In genomic region chr9:16093047-16093668, GRCm38 (mm10) we compare ENCODE assay signal across 22 mouse cellular contexts.
A peak's percentile ranks its signal among the peaks of the same experiment; 100 is the strongest.
DNase-seq lines count a peak whose midpoint lies in the region; ATAC-seq lines count a peak whose summit lies in the region.
"Had no signal": no experiment of that assay in that cellular context is flagged by ENCODE, and none has a peak within 500 bp of the region (broad histone marks: within the 10 kb centered on the region; RNA-seq: fewer than 3 reads in every experiment).

No protein-coding gene starts in this region.

- WGBS in hindbrain, embryonic 15.5 days = 49% methylated on average over 8 of the region's 8 CpGs
- 80% methylated on average over 8 of the region's 8 CpGs for WGBS in hindbrain, embryonic 10.5 days
- 51% methylated on average over 8 of the region's 8 CpGs for WGBS in forebrain, embryonic 14.5 days
- WGBS in midbrain, embryonic 15.5 days = 45% methylated on average over 8 of the region's 8 CpGs

- H3K27me3 ChIP-seq in hindbrain, embryonic 15.5 days = no peaks in the 10 kb centered on the region
- peaks cover 6% of the 10 kb centered on the region for H3K27me3 ChIP-seq in hindbrain, embryonic 10.5 days (ENCODE audit: insufficient read depth, poor library complexity, severe bottlenecking)
- H3K27me3 ChIP-seq in forebrain, embryonic 14.5 days (replicated peaks; ENCODE audit: control insufficient read depth, insufficient read depth, low read length) = no peaks in the 10 kb centered on the region
- no peaks in the 10 kb centered on the region for H3K27me3 ChIP-seq in midbrain, embryonic 15.5 days (replicated peaks)
- H3K27me3 ChIP-seq: CH12.LX; liver, embryonic 13.5 days had no signal

- H3K4me1 ChIP-seq in hindbrain, embryonic 15.5 days (replicated peaks) = peaks cover 18% of the 10 kb centered on the region
- peaks cover 29% of the 10 kb centered on the region for H3K4me1 ChIP-seq in hindbrain, embryonic 10.5 days (replicated peaks)
- H3K4me1 ChIP-seq in forebrain, embryonic 14.5 days (ENCODE audit: control insufficient read depth, insufficient read depth, low read length) = peaks cover 15% of the 10 kb centered on the region
- peaks cover 14% of the 10 kb centered on the region for H3K4me1 ChIP-seq in midbrain, embryonic 15.5 days
- H3K4me1 ChIP-seq: liver, embryonic 13.5 days had no signal

- no peak for DNase-seq in hindbrain, embryonic 10.5 days (ENCODE audit: low spot score)
- peak; percentile 35 for DNase-seq in brain, adult 2 months (ENCODE audit: low read depth, low spot score)
- DNase-seq in forebrain, embryonic 14.5 days (ENCODE audit: low spot score) = peak; percentile 68
- DNase-seq in ovary, adult 18-20 months (ENCODE audit: low spot score) = no peak
- no peak for DNase-seq in testis, postnatal 10 days (ENCODE audit: low spot score)
- DNase-seq: B cell, adult 2 months; cerebellum, adult 18-20 months; cerebellum, postnatal 14 days; gastrocnemius, postnatal 36 days; kidney, adult 18-20 months; liver, embryonic 13.5 days; lung, adult 2 months; lung, postnatal 14 days; thymus, adult 2 months; thymus, postnatal 4 days had no signal

- H3K36me3 ChIP-seq in hindbrain, embryonic 15.5 days = no peaks in the 10 kb centered on the region
- H3K36me3 ChIP-seq in hindbrain, embryonic 10.5 days = no peaks in the 10 kb centered on the region
- no peaks in the 10 kb centered on the region for H3K36me3 ChIP-seq in forebrain, embryonic 14.5 days (ENCODE audit: control insufficient read depth, insufficient read depth, low read length)
- no peaks in the 10 kb centered on the region for H3K36me3 ChIP-seq in midbrain, embryonic 15.5 days (replicated peaks)
- H3K36me3 ChIP-seq: G1E; liver, embryonic 13.5 days had no signal

- H3K9me3 ChIP-seq in hindbrain, embryonic 15.5 days = no peaks in the 10 kb centered on the region
- H3K9me3 ChIP-seq in hindbrain, embryonic 10.5 days = no peaks in the 10 kb centered on the region
- H3K9me3 ChIP-seq in forebrain, embryonic 14.5 days (replicated peaks; ENCODE audit: control insufficient read depth, low read length) = no peaks in the 10 kb centered on the region
- no peaks in the 10 kb centered on the region for H3K9me3 ChIP-seq in midbrain, embryonic 15.5 days
- H3K9me3 ChIP-seq: G1E; liver, embryonic 13.5 days had no signal

- ATAC-seq in hindbrain, embryonic 15.5 days (ENCODE audit: low FRiP score, low read depth) = peak; percentile 51
- peak; percentile 64; the same call in 1 of the 2 replicates for ATAC-seq in forebrain, embryonic 14.5 days
- ATAC-seq in midbrain, embryonic 15.5 days (replicated peaks) = peak; percentile 59
- ATAC-seq: inflammation-experienced regulatory T-cells, adult 6 months; Patski had no signal

- no peak overlapping the region for H3K4me3 ChIP-seq in hindbrain, embryonic 15.5 days
- no peak overlapping the region for H3K4me3 ChIP-seq in hindbrain, embryonic 10.5 days
- H3K4me3 ChIP-seq in forebrain, embryonic 14.5 days (ENCODE audit: low read depth, low read length) = no peak overlapping the region
- no peak overlapping the region for H3K4me3 ChIP-seq in midbrain, embryonic 15.5 days
- H3K4me3 ChIP-seq: layer of hippocampus, adult 2 months; liver, embryonic 13.5 days had no signal

- no peak overlapping the region for H3K4me2 ChIP-seq in hindbrain, embryonic 15.5 days
- no peak overlapping the region for H3K4me2 ChIP-seq in forebrain, embryonic 14.5 days (ENCODE audit: low read length)
- no peak overlapping the region for H3K4me2 ChIP-seq in midbrain, embryonic 15.5 days
- H3K4me2 ChIP-seq: liver, embryonic 13.5 days had no signal

- H3K27ac ChIP-seq in hindbrain, embryonic 15.5 days (replicated peaks) = no peak overlapping the region; the same call in 1 of the 2 replicates
- no peak overlapping the region for H3K27ac ChIP-seq in hindbrain, embryonic 10.5 days
- H3K27ac ChIP-seq in forebrain, embryonic 14.5 days (ENCODE audit: low read depth, low read length) = peak overlapping the region; percentile 10; the same call in 1 of the 2 replicates
- peak overlapping the region; percentile 45 for H3K27ac ChIP-seq in midbrain, embryonic 15.5 days
- H3K27ac ChIP-seq: layer of hippocampus, adult 2 months; liver, embryonic 13.5 days had no signal

- H3K9ac ChIP-seq in hindbrain, embryonic 15.5 days = no peak overlapping the region
- H3K9ac ChIP-seq in forebrain, embryonic 14.5 days (ENCODE audit: low read length) = no peak overlapping the region
- H3K9ac ChIP-seq in midbrain, embryonic 15.5 days = no peak overlapping the region
- H3K9ac ChIP-seq: liver, embryonic 13.5 days had no signal

Comparison
In these comparisons a context has a peak if more than half of its experiments do, and no peak if none do; other contexts are left out.
1. H3K27ac ChIP-seq: peak in forebrain, embryonic 14.5 days (single experiment) and midbrain, embryonic 15.5 days (single experiment); none in hindbrain, embryonic 15.5 days (single experiment) and hindbrain, embryonic 10.5 days (single experiment).
2. DNase-seq: peak in brain, adult 2 months (single experiment) and forebrain, embryonic 14.5 days (single experiment); none in hindbrain, embryonic 10.5 days (single experiment), ovary, adult 18-20 months (single experiment) and testis, postnatal 10 days (single experiment).
3. Peak in every context shown above with its lines, with median percentiles within 50 percentile points of each other: ATAC-seq.